Mouse (Mus musculus) myocyte (in vitro differentiated cells): Measurements from ENCODE around the gene Ccnd1. TPM values are rescaled to one million over a fixed set of nuclear protein-coding genes. Genes with fewer than 3 reads are reported as not detected.
A peak's percentile ranks its signal among the peaks of the same experiment; 100 is the strongest.

ENCODE experiments used
- H3K27me3 ChIP-seq: one replicate; pipeline ENCODE4 v1.6.1; 2011; ENCODE audit not compliant: control insufficient read depth, insufficient read depth, insufficient read length
- H3K36me3 ChIP-seq: one replicate; pipeline ENCODE4 v1.6.1; 2011; ENCODE audit not compliant: control insufficient read depth, insufficient read depth
- H3K4me2 ChIP-seq: one replicate; pipeline ENCODE4 v1.6.1; 2011; ENCODE audit warnings: low read depth, control low read depth
- H3K4me3 ChIP-seq: one replicate; pipeline ENCODE4 v1.5.1; 2011; ENCODE audit warnings: mild to moderate bottlenecking, control low read depth, moderate library complexity
- H3K79me2 ChIP-seq: one replicate; pipeline ENCODE4 v1.6.1; 2011; ENCODE audit not compliant: control insufficient read depth, insufficient read depth
- H3ac ChIP-seq: one replicate; pipeline ENCODE4 v1.6.1; 2011; ENCODE audit not compliant: control insufficient read depth, insufficient read length
- CEBPB ChIP-seq: IDR thresholded peaks from 2 replicates; pipeline ENCODE4 v1.6.1; 2011; ENCODE audit warnings: mild to moderate bottlenecking, moderate library complexity; ENCODE audit not compliant: poor library complexity, insufficient read depth, severe bottlenecking
- E2F4 ChIP-seq: IDR thresholded peaks from one replicate; pipeline ENCODE4 v1.6.1; 2011; ENCODE audit warnings: mild to moderate bottlenecking, control low read depth, moderate library complexity; ENCODE audit not compliant: insufficient read depth
- MAX ChIP-seq: IDR thresholded peaks from one replicate; pipeline ENCODE4 v1.6.1; 2011; ENCODE audit warnings: low read depth, mild to moderate bottlenecking, control low read depth
- MYOD1 ChIP-seq, 3 experiments: IDR thresholded peaks; one replicate each; pipeline ENCODE4 v1.6.1; 2011; ENCODE audit warnings: control low read depth in 2 of 3, low read depth in 2 of 3, mild to moderate bottlenecking in 2 of 3, moderate library complexity in 1 of 3; ENCODE audit not compliant: insufficient read length in 2 of 3, control insufficient read depth in 1 of 3
- MYOG ChIP-seq, 3 experiments: IDR thresholded peaks; one replicate each; pipeline ENCODE4 v1.6.1; 2011; ENCODE audit warnings: control low read depth in 2 of 3, low read depth in 2 of 3, mild to moderate bottlenecking in 2 of 3; ENCODE audit not compliant: insufficient read length in 2 of 3, control insufficient read depth in 1 of 3, insufficient read depth in 1 of 3
- POLR2A ChIP-seq: IDR thresholded peaks from one replicate; pipeline ENCODE4 v1.6.1; 2011; ENCODE audit warnings: low read depth, mild to moderate bottlenecking, control low read depth, moderate library complexity; ENCODE audit not compliant: insufficient read length
- POLR2AphosphoS2 ChIP-seq: IDR thresholded peaks from one replicate; pipeline ENCODE4 v1.6.1; 2011; ENCODE audit warnings: low read depth, control low read depth; ENCODE audit not compliant: insufficient read length
- REST ChIP-seq: IDR thresholded peaks from one replicate; pipeline ENCODE4 v1.6.1; 2011; ENCODE audit warnings: mild to moderate bottlenecking, control low read depth, moderate library complexity; ENCODE audit not compliant: insufficient read depth, insufficient read length
- SRF ChIP-seq: IDR thresholded peaks from one replicate; pipeline ENCODE4 v1.6.1; 2011; ENCODE audit warnings: low read depth; ENCODE audit not compliant: control insufficient read depth, insufficient read length
- TCF12 ChIP-seq: IDR thresholded peaks from one replicate; pipeline ENCODE4 v1.6.1; 2011; ENCODE audit warnings: mild to moderate bottlenecking, control low read depth; ENCODE audit not compliant: poor library complexity, insufficient read depth, severe bottlenecking
- TCF3 ChIP-seq: IDR thresholded peaks from one replicate; pipeline ENCODE4 v1.6.1; 2011; ENCODE audit warnings: low read depth, control low read depth; ENCODE audit not compliant: insufficient read length
- USF1 ChIP-seq: IDR thresholded peaks from one replicate; pipeline ENCODE4 v1.6.1; 2011; ENCODE audit warnings: low read depth, mild to moderate bottlenecking, control low read depth, moderate library complexity
- polyA plus RNA-seq: library from polyadenylated mRNA; unstranded; fragments of >200 nt; fragmentation: generic; extraction: Trizol; gene quantifications from one replicate; pipeline ENCODE4 v1.2.1, GENCODE M21; 2012; ENCODE audit warnings: missing spikeins

Ccnd1 gene
- polyA plus RNA-seq, 1 experiment: 36.6 TPM

DNA sequence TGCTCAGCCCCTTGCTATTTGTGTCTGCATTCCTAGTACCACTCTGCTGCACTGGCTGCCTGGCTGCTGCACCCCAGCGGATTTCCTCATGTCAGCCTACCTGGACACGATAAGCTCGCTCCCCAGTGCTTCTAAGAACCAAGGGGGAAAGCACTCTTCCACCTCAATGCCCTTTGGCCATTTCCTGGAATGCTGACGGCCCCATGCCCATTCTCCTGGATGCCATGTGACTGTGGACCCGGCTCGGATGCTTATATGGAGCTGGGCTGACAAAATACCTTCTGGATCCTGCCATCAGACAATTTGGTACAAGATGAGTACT, 10.9 kb downstream of the Ccnd1 start:
- H3K4me2 ChIP-seq: no peak overlapping the region
- no peak overlapping the region for H3ac ChIP-seq
- no peaks in the 10 kb centered on the region for H3K79me2 ChIP-seq
- H3K36me3 ChIP-seq: no peaks in the 10 kb centered on the region
- H3K4me3 ChIP-seq: no peak overlapping the region
- no peaks in the 10 kb centered on the region for H3K27me3 ChIP-seq
- TF ChIP-seq MYOG (IDR thresholded peaks at IDR 0.05; ENCODE audit: control insufficient read depth in 1 of 3, insufficient read depth in 1 of 3, insufficient read length in 2 of 3, low read depth in 2 of 3) (no peak), MAX (no peak), POLR2A (no peak), TCF12 (no peak), CEBPB (no peak), MYOD1 (IDR thresholded peaks at IDR 0.05; ENCODE audit: control insufficient read depth in 1 of 3, insufficient read length in 2 of 3, low read depth in 2 of 3) (no peak), POLR2AphosphoS2 (no peak), TCF3 (no peak), E2F4 (no peak), USF1 (no peak), SRF (no peak), REST (no peak)

DNA sequence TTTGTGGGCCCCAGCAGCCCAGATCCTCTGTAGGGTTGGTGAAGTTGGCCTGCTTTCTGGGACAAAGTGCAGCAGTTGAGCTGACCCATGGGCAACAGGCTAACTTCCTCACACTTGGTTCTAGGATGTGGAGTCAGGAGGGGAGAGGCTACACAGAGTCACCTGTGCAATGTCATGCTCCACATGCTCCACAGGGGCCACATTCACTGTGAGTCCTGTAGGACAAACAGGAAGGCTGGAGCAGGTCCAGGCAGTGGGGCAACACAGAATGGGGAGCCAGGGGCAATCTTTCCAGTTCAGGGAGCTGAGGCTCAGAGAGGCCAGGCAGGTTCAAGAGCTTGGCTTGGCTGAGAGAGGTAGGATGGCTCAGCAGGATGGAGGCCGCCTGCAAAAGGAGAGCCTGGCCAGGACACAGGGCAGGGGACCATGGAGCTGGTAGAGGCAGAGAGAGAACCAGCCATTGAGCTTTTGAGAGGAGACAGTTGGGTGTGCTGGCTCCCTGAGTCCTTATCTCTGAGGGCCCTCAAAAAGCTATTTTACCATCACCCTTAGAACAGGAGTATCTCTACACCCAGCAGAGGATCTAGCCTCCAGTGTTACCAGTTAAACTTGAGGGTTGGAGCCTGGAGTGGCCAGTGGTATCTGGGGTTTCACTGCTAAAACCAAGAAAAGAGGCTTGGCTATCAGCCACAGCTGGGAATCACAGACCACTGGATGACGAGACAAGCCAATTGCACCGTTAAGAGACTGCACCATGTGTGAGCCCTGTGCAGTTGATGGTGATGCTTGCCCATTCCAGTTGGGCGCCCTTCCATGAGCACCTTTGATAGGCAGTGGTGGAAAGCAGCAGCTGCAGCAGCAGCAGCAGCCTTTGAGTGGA, 11.5 kb downstream of the Ccnd1 start:
- TF ChIP-seq POLR2AphosphoS2 (no peak), MYOD1 (IDR thresholded peaks at IDR 0.05; ENCODE audit: control insufficient read depth in 1 of 3, insufficient read length in 2 of 3, low read depth in 2 of 3) (peak in 2 of 3 experiments; percentile 45 to 52), CEBPB (no peak)
- Histone ChIP-seq H3K4me3 (no peak overlapping the region), H3K79me2 (no peaks in the 10 kb centered on the region), H3K36me3 (no peaks in the 10 kb centered on the region), H3K4me2 (no peak overlapping the region), H3ac (no peak overlapping the region), H3K27me3 (no peaks in the 10 kb centered on the region)

DNA sequence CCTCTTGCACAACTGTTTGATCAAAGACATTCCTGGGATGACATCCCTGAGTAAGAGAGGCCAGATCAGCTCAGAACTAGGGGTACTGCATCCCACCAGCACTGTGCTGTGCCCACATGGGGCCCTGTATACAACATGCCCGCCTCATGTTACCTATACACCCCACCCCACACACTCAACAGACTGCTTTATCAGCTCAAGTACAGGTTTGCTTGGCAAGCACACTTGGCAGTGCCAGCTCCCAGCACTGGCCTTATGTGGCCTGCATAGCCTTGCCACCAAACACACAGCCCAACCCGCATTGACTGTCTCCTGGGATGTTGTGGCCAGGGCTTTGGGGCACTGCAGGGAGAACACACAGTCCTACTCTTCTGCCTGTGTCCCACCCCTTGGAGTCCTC, 12.1 kb downstream of the Ccnd1 start:
- no peaks in the 10 kb centered on the region for H3K79me2 ChIP-seq
- H3K36me3 ChIP-seq: no peaks in the 10 kb centered on the region
- H3K4me3 ChIP-seq: no peak overlapping the region
- no peak overlapping the region for H3ac ChIP-seq
- TF ChIP-seq MYOG (IDR thresholded peaks at IDR 0.05; ENCODE audit: control insufficient read depth in 1 of 3, insufficient read depth in 1 of 3, insufficient read length in 2 of 3, low read depth in 2 of 3) (no peak), CEBPB (no peak), POLR2A (no peak)
- H3K4me2 ChIP-seq: no peak overlapping the region
- H3K27me3 ChIP-seq: no peaks in the 10 kb centered on the region

DNA sequence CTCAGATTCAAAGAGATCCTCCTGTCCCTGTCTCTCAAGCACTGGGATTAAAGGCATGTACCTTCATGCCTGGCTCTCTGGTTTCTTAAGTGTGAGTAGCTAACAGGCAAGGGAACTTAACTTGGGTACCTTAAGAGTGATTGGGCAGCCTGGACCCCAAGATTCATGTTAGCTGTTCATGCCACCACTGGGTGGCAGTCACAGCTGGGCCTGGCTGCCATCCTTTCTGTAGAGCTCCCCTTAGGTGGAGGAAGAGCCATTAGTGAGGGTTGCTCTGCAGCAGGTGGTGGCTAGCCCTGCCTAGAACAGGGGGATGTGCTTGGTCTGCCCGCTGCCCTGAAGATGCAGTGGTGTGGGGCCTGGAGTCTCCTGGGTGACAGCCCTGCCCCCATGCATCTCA, 20.9 kb downstream of the Ccnd1 start:
- H3K27me3 ChIP-seq: no peaks in the 10 kb centered on the region
- no peak overlapping the region for H3K4me3 ChIP-seq
- H3ac ChIP-seq: no peak overlapping the region
- TF ChIP-seq TCF3: no peak
- no peak for TF ChIP-seq SRF
- no peak for TF ChIP-seq USF1
- TF ChIP-seq MYOG (IDR thresholded peaks at IDR 0.05; ENCODE audit: control insufficient read depth in 1 of 3, insufficient read depth in 1 of 3, insufficient read length in 2 of 3, low read depth in 2 of 3): no peak
- no peak for TF ChIP-seq POLR2AphosphoS2
- H3K36me3 ChIP-seq: peaks cover 7% of the 10 kb centered on the region
- H3K4me2 ChIP-seq: no peak overlapping the region
- peaks cover 12% of the 10 kb centered on the region for H3K79me2 ChIP-seq

DNA sequence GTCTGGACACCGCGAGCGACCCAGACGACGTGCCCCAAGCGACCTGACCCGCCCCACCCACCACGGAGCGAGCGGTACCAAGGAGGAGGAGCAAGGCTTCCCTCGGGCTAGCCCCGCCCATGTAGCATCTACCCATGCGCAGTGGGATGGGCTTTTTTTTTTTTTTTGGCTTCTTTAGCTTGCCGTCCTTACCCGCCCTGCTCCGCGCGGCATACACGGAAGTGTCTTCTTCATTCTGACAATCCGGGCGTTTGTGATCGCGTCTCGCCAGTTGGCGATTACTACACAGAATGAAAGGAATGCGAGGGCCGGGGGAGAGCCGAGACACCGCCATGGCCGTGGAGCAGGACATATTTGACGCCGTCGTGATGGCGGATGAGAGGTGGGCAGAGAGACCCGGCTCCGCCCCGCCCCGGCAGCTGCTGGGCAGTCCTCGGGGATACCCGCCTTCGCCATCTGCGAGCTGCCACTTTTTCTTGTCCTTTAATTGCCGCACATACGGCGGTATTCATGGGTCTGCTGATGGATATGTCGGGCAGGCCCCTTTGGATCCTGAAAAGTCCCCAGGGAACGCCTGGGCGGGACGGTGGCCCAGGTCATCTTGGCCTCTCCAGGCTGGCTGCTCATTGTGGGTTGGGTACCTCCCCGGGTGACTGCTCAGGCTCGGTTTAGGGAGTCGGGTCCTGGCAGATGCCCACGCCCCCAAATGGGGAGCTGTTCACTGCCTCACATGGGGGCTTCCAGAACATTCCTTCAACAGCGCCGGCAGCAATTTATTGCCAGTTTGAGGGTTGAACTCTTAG, 24.6 kb downstream of the Ccnd1 start, which contains the start of gene LTO1:
TSS of gene LTO1 (plus strand) at position 153 of the 803 bp plus-strand sequence.
- H3K4me2 ChIP-seq: peak within 1 kb of the TSS; percentile 92
- H3K79me2 ChIP-seq: peaks cover 12% of the 10 kb centered on the region
- peaks cover 7% of the 10 kb centered on the region for H3K36me3 ChIP-seq
- peak within 1 kb of the TSS; percentile 79 for H3K4me3 ChIP-seq
- H3ac ChIP-seq: peak within 1 kb of the TSS; percentile 78
- H3K27me3 ChIP-seq: no peaks in the 10 kb centered on the region
- TF ChIP-seq MYOG (IDR thresholded peaks at IDR 0.05; ENCODE audit: control insufficient read depth in 1 of 3, insufficient read depth in 1 of 3, insufficient read length in 2 of 3, low read depth in 2 of 3) (peak in 2 of 3 experiments; percentile 49 to 74), E2F4 (no peak), POLR2A (peak; percentile 60), MYOD1 (IDR thresholded peaks at IDR 0.05; ENCODE audit: control insufficient read depth in 1 of 3, insufficient read length in 2 of 3, low read depth in 2 of 3) (peak in 2 of 3 experiments; percentile 40 to 58), POLR2AphosphoS2 (no peak)
